Mouse (Mus musculus) E14TG2a.4 (cell line): Measurements from ENCODE around the gene Hpdl.

Source experiments
- CTCF ChIP-seq: conservative IDR thresholded peaks from 2 replicates; pipeline ENCODE4 v1.5.1; 2014; ENCODE audit warnings: low read length
- NANOG ChIP-seq: IDR thresholded peaks from 2 replicates; pipeline ENCODE4 v1.6.1; 2014; ENCODE audit warnings: borderline replicate concordance, low read length, mixed read lengths
- POU5F1 ChIP-seq: IDR thresholded peaks from 2 replicates; pipeline ENCODE4 v1.6.1; 2014; ENCODE audit warnings: low read length, borderline replicate concordance

- TF ChIP-seq CTCF (no peak), POU5F1 (no peak), NANOG (no peak)
Measured at GRCm38 (mm10) chr4:116820902-116821693, 409 bp downstream of the Hpdl start.
